Mouse (Mus musculus) heart, postnatal 14 days (tissue): ENCODE measurements around the gene Ddn. TPM values are rescaled to one million over a fixed set of nuclear protein-coding genes. Genes with fewer than 3 reads are reported as not detected.

Experiments
- DNase-seq, 2 experiments: peaks; one replicate each; pipeline ENCODE4 v3.0.0; 2021 to 2022
- intact Hi-C: fragments of 180-260 bp; cut with DNase I; formaldehyde crosslinking; loops from one replicate; pipeline ENCODE4 v1.15.1; 2025
- long read RNA-seq, 2 experiments: library from polyadenylated mRNA; stranded (forward); transcript quantifications; one replicate each; pipeline ENCODE4 v2.0.0; 2021
- total RNA-seq, 2 experiments: library from RNA; stranded (reverse); gene quantifications; 2 replicates each; pipeline ENCODE4 v1.2.3; 2021

Ddn gene
- total RNA-seq = under 1 TPM; 0.20 to 0.31 TPM
- long read RNA-seq, experiment 1 = 0 reads
- long read RNA-seq, experiment 2, partial matches to known transcripts = 0 of 3 reads
- long read RNA-seq, experiment 2, other reads (novel, unspliced or antisense) = 3 of 3 reads

DNA sequence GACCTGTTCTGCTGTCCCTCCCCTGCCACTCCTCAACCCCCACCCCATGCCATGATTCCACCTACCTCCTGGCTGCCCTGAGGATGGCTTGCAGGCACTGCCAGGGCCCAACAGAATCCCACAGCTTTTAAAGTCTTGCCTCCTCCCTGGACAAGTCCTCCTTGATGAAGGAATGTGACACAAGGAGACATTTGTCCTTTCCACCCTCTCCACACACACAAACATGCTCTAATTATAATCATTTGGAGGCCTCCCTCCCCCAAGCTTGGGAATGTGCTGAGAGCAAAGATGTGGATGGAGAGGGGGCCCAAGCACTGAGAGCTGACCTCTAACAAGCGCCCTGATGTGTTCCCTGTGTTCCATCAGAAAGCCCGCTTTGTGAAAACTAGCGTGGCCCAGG is at the start of gene Ddn:
TSS of gene Ddn (minus strand) at position 101 of the 400 bp plus-strand sequence.
- no peak for DNase-seq
- intact Hi-C loops = no loop called here

DNA sequence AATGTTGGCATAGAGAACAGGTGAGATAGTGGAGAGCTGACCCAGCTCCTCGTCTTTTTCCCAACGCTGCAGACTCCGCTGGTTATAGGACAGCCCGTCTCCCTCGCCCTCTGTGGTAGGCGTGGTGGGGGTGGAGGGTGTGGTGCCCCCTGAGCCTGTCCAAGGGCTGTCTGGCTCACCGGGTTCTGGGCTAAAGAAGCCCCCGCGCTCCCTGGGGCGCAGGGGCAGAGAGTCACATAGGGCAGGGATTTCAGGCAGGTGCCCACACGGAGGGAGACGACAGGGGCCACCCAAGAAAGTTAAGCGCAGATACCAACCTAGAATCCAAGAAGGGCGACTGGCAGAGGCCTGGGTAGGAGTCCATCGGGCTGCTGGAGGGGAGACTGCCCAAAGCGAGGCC is 44.9 kb upstream of the Ddn start:
- intact Hi-C loops = no loop called here
- DNase-seq = no peak

DNA sequence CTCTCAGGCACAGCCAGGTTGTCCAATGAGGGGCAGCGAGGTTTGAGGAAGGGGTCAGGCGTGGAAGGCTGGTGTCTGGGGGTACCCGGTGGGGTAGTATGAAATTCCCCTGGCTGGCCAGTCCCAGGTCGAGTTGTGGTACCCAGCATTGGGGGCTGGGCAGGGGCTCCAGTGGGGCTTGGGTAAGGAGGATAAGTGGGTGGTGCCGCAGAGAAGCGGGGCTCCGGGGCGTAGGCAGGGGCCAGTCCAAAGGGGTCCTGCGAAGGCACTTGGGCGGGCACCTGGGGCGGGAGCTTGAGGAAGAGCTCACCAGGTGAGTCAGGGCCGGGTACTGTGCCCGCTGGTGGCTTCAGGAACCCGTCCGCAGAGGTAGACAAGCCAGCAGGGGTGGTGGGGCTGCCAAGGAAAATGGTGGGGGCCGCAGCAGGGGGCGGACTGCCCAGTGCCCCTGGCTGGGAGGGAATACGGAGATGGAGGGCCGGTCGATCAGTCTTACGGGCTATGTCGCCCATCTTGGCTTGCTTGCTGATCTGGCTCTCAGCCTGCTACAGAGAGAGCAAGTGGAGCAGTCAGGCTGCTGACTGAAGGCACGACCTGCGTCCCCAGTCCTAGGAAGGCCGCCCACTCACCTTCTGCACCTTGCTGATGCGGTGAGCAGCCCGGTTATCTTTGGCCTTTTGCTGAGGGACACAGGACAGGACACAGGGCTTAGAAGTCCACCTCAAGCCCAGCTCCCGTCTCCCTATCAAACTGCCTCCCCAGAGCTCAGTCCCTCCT is 44.1 kb upstream of the Ddn start:
- intact Hi-C loops = no loop called here
- no peak for DNase-seq

DNA sequence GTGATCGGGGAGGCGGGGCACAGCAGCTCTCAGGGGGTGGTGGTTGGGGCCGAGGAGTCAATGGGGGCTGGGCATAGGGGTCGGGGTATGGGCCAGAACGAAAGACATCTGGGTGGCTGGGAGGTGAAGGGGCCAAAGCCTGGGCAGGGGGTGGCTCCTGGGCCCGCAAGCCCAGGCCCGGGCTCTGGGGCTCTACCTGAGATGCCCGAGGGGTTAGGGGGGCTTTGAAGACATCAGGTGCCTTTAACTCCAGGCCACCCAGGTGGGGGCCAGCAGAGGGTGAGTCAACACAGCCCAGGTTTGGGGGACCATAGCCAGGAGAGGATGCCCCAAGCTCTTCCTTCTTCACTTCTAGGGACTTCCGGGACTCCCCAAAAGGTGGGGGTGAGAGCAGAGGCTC is 43.4 kb upstream of the Ddn start:
- no peak for DNase-seq
- intact Hi-C loops = no loop called here

DNA sequence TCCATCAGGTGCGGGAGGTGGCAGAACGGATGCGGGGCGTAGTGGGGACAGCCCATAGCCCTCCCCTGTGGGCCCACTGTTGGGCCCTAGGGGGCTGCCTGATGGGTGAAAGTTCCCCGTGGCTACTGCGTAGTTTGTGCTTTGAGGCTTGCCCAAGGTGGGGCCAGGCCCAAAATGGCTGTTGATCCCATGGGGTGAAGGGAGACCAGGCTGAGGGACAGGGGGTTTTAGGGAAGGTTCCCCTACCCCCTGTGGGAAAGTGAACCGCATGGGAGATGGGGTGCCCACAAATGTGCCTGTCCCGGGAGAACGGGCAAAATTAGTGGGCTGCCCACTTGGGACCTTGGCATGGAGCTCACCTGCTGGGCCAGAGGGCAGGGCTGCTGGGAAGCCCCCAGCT is 42.8 kb upstream of the Ddn start:
- intact Hi-C loops = no loop called here
- DNase-seq = no peak

DNA sequence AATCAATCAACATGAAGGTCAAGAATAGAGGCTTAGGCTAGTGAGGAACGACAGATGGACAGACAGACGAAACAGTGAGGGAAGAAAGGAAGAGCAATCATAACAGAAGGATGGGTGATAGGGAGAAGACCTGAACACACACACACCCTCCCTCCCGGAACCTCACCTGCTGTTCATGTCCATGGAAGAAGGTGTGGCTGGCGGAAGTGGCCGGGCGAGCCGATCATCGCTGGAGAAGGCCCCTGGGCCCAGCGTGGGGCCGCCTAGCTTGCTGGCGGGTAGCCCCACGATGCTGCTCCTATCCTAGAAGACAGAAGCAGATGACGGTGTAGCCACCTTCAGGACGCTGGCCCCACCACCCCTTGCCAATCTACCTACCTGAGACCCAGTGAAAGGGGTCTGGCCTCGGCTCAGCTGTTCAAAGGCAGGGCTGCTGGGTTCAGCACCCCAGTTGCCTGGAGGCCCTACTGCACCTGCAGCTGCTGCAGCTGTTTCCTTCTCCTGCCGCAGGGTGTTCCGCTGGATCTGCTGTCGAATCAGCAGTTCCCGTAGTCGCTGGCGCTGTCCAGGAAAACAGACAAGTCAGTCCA is 42.0 kb upstream of the Ddn start:
- DNase-seq = no peak
- intact Hi-C loops = no loop called here

DNA sequence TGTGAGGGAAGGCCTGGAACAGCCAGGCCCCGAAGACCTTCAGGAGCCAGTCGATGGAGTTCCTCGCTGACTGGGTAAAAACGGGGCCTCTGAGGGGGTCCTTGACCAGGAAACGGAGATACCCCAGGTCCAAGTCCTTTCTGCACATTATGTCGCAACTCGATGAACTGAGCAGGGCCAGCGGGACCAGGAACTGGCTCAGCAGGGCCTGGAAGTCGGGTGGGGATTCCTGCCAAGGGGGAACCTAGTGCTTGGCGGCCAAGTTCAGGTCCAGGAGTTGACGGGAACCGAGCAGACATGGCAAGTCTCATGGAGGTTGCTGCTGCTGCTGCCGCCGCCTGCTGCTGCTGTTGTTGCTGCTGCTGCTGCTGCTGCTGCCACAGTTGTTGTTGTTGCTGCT is 41.4 kb upstream of the Ddn start:
- intact Hi-C loops = no loop called here
- DNase-seq = no peak

DNA sequence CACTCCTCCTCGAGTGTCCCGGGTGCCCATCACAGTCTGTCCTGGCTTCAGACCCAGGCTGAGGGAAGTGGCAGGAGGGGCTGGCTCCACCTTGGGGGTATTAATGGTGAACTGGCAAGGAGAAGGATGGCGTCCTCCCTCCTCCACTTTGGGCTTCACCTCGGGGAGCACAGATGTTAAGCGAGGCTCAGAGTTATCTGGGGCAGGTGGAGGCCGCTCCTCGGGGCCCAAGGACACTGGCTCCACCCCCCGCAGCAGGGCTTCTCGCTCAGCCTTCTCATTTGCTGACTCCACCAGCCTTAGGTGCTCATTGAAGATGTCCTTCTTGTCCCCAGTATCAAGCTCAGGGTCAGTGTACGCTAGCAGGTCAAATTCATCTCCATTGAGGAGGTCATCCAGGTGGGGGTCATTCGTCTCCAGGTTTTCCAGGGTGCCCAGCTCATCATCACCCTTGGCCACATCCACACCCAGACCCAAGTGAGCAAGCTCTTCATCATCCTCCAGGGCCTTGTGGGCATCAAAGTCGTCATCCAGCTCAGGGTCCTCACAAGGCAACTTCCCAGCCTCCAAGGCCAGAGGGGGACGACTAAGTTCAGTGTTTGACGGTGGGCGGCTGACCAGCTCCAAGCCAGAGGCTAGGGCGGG is 40.8 kb upstream of the Ddn start:
- no peak for DNase-seq
- intact Hi-C loops = no loop called here

DNA sequence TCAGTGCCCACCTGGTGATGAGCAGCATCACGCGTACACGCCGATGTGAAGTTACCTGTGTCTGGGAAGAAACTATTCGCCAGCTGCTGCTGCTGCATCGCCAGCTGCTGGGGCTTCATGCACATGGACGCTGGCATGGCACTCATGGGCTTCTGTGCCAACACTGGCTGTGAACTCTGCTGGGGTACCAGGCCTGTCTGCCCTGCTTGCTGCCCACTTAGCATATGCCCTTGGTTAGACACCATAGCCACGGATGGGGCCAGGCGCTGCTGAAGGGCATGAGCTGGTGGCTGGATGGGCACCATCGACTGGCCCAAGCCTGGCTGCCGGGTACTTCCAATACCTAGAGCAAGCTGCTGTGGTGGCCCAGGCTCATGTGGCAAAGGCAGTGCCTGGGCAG is 39.9 kb upstream of the Ddn start:
- intact Hi-C loops = no loop called here
- DNase-seq = no peak

DNA sequence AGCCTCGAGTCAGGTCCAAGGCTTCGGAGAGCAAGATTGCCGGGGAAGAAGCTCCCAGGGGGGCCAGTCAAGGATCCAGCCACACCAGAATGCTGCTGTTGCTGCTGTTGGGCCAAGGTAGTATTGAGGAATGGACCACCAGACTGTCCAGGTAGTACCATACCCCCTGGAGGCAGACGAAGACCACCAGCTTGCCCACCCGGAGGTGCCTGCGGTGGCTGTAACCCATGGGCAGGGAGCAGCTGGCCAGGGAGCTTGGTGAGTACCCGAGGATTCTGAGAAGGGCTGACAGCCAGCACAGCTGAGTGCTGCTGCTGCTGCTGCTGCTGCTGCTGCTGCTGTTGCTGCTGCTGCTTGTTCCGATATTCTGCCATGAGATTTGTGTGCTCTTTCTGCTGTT is 36.9 kb upstream of the Ddn start:
- no peak for DNase-seq
- intact Hi-C loops = no loop called here

DNA sequence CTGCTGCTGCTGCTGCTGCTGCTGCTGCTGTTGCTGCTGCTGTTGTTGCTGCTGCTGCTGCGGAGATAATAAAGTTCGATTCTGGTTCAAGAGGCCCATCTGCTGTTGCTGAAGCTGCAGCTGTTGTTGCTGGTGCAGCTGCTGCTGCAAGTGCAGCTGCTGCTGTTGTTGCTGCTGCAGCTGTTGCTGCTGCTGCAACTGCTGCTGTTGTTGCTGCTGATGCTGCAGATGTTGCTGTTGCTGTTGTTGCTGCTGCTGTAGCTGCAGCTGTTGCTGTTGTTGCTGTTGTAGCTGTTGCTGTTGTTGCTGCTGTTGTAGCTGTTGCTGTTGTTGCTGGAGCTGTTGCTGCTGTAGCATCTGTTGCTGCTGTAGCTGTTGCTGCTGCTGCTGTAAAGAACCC is 35.9 kb upstream of the Ddn start:
- DNase-seq = no peak
- intact Hi-C loops = no loop called here

DNA sequence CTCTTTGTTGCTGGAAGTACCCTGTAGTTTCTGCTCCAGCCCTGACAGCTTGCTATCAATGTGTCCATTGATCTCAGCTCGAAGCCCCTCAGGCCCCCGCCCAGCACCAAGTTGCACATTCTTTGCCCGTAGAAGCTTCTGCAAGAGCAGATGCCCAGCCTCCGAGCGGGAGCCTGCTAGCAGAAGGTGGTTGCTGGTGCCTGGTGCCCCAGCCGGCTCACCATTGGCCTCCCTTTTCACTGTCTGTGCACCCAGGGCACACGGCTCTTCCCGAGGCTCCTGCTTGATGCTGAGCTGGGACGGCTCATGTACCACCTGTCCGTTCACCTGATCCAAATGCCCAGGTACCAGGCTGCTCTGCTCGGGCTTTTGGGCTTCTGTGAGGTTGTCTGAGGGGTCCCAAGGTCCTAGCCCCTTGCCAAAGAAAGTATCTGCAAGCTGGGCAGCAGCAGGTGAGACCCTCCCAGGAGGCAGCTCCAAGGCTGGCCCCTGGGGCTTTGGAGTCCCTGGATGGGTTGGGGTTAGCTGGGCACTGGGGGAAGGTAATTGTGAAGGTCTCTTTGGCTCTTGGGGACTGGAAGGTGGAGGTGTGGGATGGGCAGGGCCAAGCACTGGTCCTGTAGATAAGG is 34.4 kb upstream of the Ddn start:
- intact Hi-C loops = no loop called here
- no peak for DNase-seq

DNA sequence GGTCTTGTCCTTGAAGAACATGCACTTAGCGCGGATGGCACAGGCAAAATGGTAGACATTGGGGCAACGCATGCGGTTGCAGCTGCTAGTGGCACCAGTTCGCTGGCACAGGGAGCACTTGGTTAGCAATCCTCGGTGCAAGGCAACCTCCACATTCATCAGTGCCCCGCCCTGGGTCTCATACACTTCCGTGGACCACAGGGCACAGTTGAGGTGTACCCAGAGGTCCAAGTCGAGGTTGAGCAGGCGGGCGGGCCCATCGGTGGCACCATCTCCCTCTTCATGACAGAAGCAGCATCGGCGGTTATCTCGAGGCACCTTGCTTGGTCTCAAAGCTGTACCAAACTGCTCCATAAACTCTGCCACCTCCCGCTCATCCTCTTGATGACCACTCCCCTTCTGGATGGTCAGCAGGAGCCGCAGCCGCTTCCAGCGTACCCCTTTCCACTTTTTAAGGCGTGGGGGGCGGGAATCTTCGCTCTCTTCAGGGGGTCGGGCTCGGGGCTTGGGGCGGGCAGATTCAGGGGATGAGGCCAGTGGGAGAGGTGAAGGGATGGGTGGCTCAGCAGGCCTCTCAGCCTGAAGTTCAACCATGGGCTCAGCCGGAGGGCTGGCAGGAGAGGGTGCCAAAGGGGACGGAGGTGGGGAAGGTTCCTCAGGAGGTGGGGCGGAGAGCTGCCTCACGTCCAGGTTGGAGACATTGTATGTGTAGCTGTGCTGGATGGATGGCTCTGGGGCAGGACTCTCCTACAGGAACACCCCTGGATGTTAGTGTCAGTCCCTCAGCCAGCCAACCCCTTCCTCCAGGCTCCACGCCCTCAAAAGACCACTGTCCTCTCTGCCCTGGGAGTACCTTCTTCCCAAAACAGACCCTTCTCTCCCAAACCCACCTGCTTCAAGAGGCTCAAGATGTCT is 30.6 kb upstream of the Ddn start:
- intact Hi-C loops = no loop called here
- DNase-seq = no peak

DNA sequence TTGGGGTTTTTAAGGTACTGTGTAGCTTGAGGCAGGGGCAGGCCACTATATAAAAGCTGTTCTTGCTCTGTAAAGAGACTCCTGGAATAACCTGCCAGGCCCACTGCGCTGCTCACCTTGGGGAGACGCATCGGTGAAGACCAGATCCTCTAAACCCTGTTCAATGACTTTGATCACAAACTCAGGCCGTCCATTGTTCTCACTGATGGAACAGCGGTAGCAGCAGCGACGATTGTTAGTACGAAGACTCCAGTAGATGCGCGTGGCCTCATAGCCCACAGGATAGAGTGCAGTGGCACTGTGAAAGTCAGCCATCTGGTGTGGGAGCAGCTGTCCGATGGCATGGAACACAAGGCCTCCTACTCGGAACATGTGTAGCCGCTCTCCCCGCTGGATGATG is 29.9 kb upstream of the Ddn start:
- intact Hi-C loops = no loop called here
- no peak for DNase-seq

DNA sequence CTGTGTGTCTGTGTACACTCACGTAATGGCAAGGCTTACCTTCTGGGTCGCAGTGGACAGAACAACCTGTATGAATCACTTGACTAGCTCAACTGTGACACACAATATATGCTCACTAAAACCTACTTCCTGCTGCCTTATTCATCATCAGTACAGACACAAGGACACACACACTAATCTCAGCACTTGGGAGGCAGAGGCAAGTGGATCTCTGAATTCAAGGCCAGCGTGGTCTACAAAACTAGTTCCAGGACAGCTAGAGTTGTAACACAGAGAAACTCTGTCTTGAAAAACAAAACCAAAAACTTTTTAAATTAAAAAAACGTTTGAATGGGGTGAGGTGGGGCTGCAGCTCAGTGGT is 28.4 kb upstream of the Ddn start:
- DNase-seq = no peak
- intact Hi-C loops = no loop called here

DNA sequence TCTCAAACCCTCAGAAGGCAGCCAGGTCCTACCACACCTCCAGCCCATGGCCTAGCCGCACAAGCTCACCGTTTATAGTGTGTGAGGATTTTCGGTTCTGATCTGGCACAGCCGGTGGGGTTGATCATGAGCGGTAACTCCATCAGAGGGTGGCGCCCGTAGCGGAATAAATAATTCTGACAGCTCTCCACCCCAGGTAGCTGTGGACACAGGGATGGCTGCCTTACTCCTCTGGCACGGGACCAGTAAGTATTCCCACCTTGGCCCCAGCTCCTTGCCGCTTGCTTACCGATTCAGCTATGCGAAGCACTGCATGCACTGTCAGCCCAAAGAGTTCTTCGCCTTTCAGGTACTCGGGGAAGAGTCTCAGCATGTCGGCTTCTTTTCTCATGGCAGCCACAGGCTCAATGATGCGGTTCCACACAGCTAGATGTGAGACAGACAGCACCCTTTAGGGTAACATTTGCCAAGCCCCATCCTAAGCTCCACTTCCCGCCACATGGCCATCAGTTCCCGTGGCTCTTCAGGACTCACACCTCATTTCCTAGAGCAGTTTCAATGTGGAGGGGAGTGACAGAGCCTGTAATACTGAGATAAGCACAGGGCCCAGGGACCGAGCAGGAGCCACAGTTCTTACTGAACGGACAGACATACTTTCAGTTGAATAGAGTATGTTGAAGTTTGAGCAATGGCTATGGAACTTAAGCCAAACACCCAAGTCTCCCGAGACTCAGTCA is 27.9 kb upstream of the Ddn start:
- intact Hi-C loops = no loop called here
- no peak for DNase-seq

DNA sequence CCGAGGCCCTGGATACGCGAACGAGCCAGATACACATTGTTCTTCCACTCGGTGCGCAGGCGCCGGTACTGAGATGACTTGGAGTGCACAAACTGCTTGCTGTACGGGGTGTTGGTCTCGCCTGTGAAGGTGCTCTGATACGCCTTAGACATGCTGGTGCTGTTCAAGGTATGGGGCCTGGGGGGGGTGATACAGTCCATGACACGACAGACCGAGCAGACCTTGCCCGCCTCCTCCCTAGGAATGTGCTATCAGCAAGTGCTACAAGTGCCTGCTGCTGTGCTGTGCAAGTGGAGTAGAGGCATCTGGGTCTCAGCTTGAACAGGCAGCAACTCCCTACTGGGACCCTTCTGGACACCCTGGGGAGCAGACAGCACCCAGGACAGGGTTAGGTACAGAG is 26.0 kb upstream of the Ddn start:
- intact Hi-C loops = no loop called here

DNA sequence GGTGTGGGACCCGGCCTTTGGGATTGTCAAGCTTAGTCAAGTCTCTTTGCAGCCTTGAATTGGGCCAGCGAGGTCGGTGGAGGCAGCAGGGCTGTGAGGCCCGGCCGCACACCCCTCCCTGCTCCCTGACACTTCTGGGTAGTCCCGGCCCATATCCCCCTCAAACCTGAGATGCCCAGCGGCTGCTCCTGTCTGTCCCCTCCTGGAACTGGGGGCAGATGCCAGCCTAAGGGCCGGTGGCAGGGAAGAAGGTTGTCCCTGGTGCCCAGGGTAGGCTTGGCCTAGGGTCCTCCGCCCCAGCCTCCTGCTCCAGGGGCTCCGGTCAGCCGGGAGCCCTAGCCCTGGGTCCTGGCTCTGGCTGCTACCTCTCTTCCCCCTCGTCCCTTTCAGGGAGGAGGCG is 24.8 kb upstream of the Ddn start:
- intact Hi-C loops = loop anchor here (5.0 kb wide), 1 partner anchor 33 kb away; no protein-coding TSS in a partner anchor
- DNase-seq = no peak

More for the DNA sequence above, 26.0 kb upstream of the Ddn start:
- DNase-seq = no peak

DNA sequence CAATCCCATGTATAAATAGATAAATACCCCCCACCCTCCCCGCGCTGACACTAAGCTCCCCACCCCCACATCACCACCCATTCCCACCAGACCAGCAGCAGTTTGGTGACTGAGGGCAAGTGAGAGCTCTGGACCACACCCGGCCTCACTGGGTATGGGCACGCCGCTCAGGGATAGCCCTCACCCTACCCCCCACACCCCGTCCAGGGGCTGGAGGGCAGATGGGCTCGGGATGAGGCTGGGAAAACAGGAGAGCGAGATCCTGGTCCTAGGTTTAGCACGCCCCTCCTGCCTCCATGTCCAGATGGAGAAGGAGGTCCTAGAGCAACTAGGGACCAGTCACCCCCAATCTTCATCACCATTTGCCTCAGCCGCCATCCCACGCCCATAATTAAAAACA is 24.0 kb upstream of the Ddn start:
- intact Hi-C loops = loop anchor here (5.0 kb wide), 1 partner anchor 34 kb away; no protein-coding TSS in a partner anchor
- no peak for DNase-seq
